Mouse (Mus musculus) liver, embryonic 12.5 days (tissue): Measurements from ENCODE around the gene Lgi4. TPM values are rescaled to one million over a fixed set of nuclear protein-coding genes. Genes with fewer than 3 reads are reported as not detected.

ENCODE experiments used
- ATAC-seq: fragments of 200-750 bp; cut with Nextera tagmentation; 2 replicates; pipeline ENCODE4 v1.8.0; 2017; ENCODE audit warnings: moderate number of reproducible peaks, mild to moderate bottlenecking, moderate library complexity
- H3K27ac ChIP-seq: fragments of 300-500 bp; sonication (generic); 2 replicates; pipeline ENCODE4 v1.5.1; 2016; ENCODE audit warnings: mild to moderate bottlenecking
- H3K27me3 ChIP-seq: fragments of 300-500 bp; sonication (generic); replicated peaks from 2 replicates; pipeline ENCODE4 v1.6.1; 2016; ENCODE audit warnings: mild to moderate bottlenecking, moderate library complexity
- H3K36me3 ChIP-seq: fragments of 300-500 bp; sonication (generic); 2 replicates; pipeline ENCODE4 v1.6.1; 2016; ENCODE audit warnings: mild to moderate bottlenecking, moderate library complexity
- H3K4me1 ChIP-seq: fragments of 300-500 bp; sonication (generic); 2 replicates; pipeline ENCODE4 v1.6.1; 2016
- H3K4me2 ChIP-seq: fragments of 300-500 bp; sonication (generic); 2 replicates; pipeline ENCODE4 v1.6.1; 2016; ENCODE audit warnings: mild to moderate bottlenecking, moderate library complexity
- H3K4me3 ChIP-seq: fragments of 300-500 bp; sonication (generic); 2 replicates; pipeline ENCODE4 v1.5.1; 2016; ENCODE audit warnings: mild to moderate bottlenecking, moderate library complexity
- H3K9ac ChIP-seq: fragments of 300-500 bp; sonication (generic); 2 replicates; pipeline ENCODE4 v1.6.1; 2016; ENCODE audit warnings: mild to moderate bottlenecking, moderate library complexity
- H3K9me3 ChIP-seq: fragments of 300-500 bp; sonication (generic); replicated peaks from 2 replicates; pipeline ENCODE4 v1.6.1; 2016; ENCODE audit warnings: mild to moderate bottlenecking, moderate library complexity
- WGBS: fragments of 180-500 bp; shearing (Covaris S2); methylation state at CpG from one replicate; pipeline ENCODE4 v1.1.7; 2016; ENCODE audit not compliant: insufficient replicate concordance; 5-methylcytosine and 5-hydroxymethylcytosine counted together
- polyA plus RNA-seq: library from polyadenylated mRNA; unstranded; fragments of >200 nt; fragmentation: Nextera tagmentation; extraction: Ambion mirVana; gene quantifications from 2 replicates; pipeline ENCODE4 v1.2.1, GENCODE M21; 2016

Lgi4 gene
- polyA plus RNA-seq, 1 experiment from 2014 or later = 0.06 TPM

DNA sequence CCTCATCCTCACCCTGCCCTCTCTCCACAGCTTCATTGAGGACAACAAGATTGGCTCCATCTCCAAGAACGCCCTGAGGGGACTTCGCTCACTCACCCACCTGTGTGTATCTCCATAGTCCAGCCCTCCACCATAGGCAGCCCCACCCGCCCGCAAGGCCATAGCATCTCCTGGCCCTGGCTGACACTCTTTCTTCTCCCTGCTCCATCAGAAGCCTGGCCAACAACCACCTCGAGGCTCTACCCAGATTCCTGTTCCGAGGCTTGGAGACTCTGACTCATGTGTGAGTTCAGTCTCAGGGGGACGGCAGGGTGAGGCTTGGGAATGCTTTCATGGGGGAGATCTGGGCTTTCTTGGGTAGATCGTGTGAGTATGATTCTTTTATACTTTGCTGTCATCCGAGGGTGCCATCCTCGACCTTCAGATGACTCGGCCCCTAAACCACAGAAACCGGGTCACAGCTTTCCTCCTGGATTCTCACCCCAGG lies 4.0 kb downstream of the Lgi4 start:
- 65% methylated on average over 12 of the region's 12 CpGs for WGBS
- H3K9me3 ChIP-seq = no peaks in the 10 kb centered on the region
- no peaks in the 10 kb centered on the region for H3K36me3 ChIP-seq
- H3K4me1 ChIP-seq = no peaks in the 10 kb centered on the region
- ATAC-seq = no peak
- no peak overlapping the region for H3K4me3 ChIP-seq
- no peak overlapping the region for H3K4me2 ChIP-seq
- H3K27me3 ChIP-seq = peaks cover 10% of the 10 kb centered on the region; the same call in 1 of the 2 replicates
- no peak overlapping the region for H3K9ac ChIP-seq
- H3K27ac ChIP-seq = no peak overlapping the region

DNA sequence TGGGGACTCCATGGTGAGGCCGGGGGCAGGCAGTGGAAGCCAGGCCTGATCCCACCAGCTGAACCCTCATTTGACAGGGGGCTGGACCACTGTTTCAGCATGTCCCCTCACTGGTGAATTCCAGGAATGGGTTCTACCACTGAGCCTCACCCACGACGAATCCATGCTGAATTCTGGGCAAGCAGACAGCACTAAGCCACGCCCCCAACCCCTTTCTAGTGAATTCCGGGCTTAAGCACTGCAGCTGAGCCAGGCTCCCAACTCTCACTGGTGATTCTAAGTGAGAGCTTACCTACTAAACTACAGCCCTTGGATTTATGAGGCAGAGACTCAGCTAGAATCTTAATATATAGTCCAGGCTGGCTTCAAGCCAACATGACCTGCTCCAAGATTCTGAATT lies 8.7 kb downstream of the Lgi4 start:
- Histone ChIP-seq H3K9ac (no peak overlapping the region), H3K4me2 (no peak overlapping the region), H3K27me3 (peaks cover 10% of the 10 kb centered on the region; the same call in 1 of the 2 replicates), H3K36me3 (no peaks in the 10 kb centered on the region), H3K9me3 (no peaks in the 10 kb centered on the region), H3K27ac (no peak overlapping the region), H3K4me3 (no peak overlapping the region), H3K4me1 (no peaks in the 10 kb centered on the region)
- no peak for ATAC-seq
- 45% methylated on average over 5 of the region's 5 CpGs for WGBS

DNA sequence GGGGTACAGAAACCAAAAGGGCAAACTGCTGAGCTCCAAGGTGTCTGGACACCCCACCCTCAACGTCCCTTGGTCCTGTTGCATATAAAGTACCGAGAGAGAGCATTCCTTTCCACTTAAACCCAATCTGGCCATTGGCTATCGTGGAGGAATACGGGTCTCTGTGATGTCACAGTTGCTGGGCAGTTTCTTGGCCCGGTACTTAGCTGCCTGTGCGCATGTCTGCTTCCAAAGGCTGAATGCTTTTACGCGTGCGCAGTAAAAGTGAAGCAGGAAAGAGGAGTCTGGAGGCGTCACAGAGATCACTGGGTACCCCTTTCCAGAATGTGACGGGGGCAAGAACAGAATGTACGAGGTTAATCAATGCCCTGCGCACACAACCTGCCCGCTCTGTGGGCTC lies 10.3 kb downstream of the Lgi4 start:
- Histone ChIP-seq H3K4me1 (no peaks in the 10 kb centered on the region), H3K4me3 (no peak overlapping the region), H3K36me3 (no peaks in the 10 kb centered on the region), H3K27me3 (peaks cover 10% of the 10 kb centered on the region; the same call in 1 of the 2 replicates), H3K4me2 (no peak overlapping the region), H3K9ac (no peak overlapping the region), H3K9me3 (no peaks in the 10 kb centered on the region), H3K27ac (no peak overlapping the region)
- ATAC-seq = no peak
- WGBS = 76% methylated on average over 14 of the region's 14 CpGs

DNA sequence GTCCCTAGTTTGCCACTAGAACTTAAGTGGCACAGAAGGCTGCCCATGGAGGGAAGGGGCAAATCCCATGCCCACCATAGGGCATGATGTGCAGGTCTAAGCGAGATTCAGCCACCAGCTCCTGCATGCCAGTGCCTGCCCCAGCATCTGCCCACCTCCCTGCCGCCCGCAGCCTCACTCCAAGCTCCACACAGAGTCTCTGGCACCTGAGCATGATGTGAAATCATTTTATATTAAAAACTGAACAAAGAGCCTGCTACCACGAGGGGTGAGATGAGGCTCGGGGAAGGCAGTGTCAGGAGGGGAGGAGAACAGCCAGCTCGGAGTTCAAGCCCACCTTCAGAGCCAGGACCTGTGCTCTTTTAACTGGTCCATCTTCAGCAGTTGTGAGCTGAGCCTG lies 11.2 kb downstream of the Lgi4 start:
- WGBS = 60% methylated on average over 6 of the region's 6 CpGs

DNA sequence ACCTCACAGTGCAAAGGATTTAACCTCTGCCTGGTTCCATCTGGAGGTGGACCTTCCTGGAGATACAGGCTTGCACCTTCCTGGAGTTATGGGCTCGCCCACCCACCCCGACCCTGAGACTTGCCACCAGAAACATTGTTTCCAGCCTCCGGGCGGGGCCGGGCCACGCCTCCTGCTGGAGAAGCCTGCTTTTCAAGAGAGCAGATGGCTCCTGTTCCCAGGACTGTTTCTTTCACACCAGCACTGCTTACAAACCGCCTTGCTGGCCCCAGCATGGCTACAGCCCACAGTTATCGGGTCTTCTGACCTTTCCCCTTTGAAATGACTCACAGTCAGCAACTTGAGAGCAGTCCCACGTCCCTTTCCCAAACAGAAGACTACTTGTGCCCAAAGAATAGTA lies 13.2 kb downstream of the Lgi4 start:
- no peak overlapping the region for H3K9ac ChIP-seq
- peaks cover 5% of the 10 kb centered on the region; the same call in 1 of the 2 replicates for H3K27me3 ChIP-seq
- H3K4me2 ChIP-seq = no peak overlapping the region
- H3K9me3 ChIP-seq = no peaks in the 10 kb centered on the region
- H3K36me3 ChIP-seq = no peaks in the 10 kb centered on the region
- no peak overlapping the region for H3K27ac ChIP-seq
- 45% methylated on average over 9 of the region's 9 CpGs for WGBS
- no peaks in the 10 kb centered on the region for H3K4me1 ChIP-seq
- H3K4me3 ChIP-seq = no peak overlapping the region
- ATAC-seq = no peak

More for the DNA sequence above, 11.2 kb downstream of the Lgi4 start:
- no peaks in the 10 kb centered on the region for H3K36me3 ChIP-seq
- H3K9ac ChIP-seq = no peak overlapping the region
- ATAC-seq = no peak
- H3K4me2 ChIP-seq = no peak overlapping the region
- no peaks in the 10 kb centered on the region for H3K9me3 ChIP-seq
- H3K4me1 ChIP-seq = no peaks in the 10 kb centered on the region
- peaks cover 10% of the 10 kb centered on the region; the same call in 1 of the 2 replicates for H3K27me3 ChIP-seq
- H3K4me3 ChIP-seq = no peak overlapping the region
- H3K27ac ChIP-seq = no peak overlapping the region

DNA sequence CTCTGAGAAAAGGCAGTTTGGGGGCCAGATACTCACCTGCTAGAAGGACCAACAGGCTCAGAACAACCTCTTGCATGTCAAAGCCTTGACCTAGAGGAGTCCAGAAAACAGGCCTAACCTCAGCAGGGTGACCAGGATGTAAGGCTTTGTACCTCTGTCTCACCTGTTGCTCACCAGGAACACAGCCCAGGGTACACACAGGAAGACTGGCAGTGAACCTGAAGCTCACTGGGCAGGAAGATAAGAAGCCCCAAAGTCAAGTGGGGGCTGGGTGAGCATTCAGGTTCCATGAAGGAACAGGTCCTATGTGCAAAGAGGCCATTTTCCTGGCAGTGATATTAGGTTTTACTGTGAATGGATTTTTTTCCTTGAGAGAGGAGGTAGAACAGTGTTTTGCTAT lies 14.4 kb downstream of the Lgi4 start:
- Histone ChIP-seq H3K27me3 (no peaks in the 10 kb centered on the region), H3K9me3 (no peaks in the 10 kb centered on the region), H3K9ac (no peak overlapping the region), H3K4me1 (no peaks in the 10 kb centered on the region), H3K27ac (no peak overlapping the region), H3K4me3 (no peak overlapping the region), H3K36me3 (no peaks in the 10 kb centered on the region), H3K4me2 (no peak overlapping the region)
- no peak for ATAC-seq

DNA sequence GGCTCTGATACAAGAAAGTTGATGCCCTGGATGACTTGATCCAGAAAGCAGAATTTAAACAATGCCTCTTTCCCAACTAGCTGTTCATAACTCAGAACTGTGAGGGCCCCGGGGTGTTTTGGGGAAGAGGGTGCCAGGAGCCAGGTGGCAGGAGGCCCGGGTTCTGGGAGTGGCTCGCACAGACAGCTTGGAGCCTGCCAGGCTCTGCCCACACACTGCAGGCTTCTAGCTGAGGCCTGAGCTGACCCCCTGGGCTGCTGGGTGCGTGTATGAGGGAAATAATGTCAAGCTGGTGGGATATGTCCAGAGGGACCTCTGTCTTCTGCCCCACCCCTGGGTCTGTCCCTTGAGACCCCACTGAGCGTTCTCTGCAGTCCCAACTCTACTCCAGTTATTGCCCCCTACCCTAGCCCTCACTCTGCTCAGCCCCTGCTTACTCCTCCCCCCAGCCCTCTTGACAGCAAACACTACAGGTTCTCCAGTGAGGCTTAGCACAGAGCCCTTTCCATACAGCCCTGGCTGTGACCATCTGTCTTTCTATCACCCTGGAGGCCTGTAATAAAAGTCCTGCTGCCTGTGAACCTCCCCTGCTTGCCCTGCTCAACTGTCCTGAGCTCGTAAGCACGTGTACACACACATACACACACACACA lies 15.0 kb downstream of the Lgi4 start:
- no peak overlapping the region for H3K4me2 ChIP-seq
- no peaks in the 10 kb centered on the region for H3K4me1 ChIP-seq
- ATAC-seq = no peak
- no peak overlapping the region for H3K27ac ChIP-seq
- H3K36me3 ChIP-seq = no peaks in the 10 kb centered on the region
- H3K9me3 ChIP-seq = no peaks in the 10 kb centered on the region
- WGBS = 49% methylated on average over 7 of the region's 7 CpGs
- no peak overlapping the region for H3K4me3 ChIP-seq
- no peaks in the 10 kb centered on the region for H3K27me3 ChIP-seq
- no peak overlapping the region for H3K9ac ChIP-seq

DNA sequence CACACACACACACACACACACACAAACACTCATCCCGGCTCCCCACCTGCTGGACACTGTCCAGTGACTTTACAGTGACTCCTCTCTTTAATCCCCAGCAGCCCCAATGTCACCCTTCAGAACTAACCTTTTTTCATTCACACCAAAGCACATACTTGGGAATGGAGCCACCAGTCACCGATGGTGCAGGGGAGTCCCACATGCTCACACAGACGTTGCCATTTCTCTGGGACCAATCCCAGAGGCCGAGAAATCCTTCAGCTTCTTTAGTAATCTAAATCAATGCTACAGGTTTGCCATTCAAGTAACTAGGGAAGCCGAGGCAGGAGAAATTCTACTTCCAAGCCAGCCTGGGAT lies 15.5 kb downstream of the Lgi4 start:
- Histone ChIP-seq H3K4me2 (no peak overlapping the region), H3K36me3 (no peaks in the 10 kb centered on the region), H3K27ac (no peak overlapping the region), H3K27me3 (no peaks in the 10 kb centered on the region), H3K4me3 (no peak overlapping the region), H3K9me3 (no peaks in the 10 kb centered on the region), H3K9ac (no peak overlapping the region), H3K4me1 (no peaks in the 10 kb centered on the region)
- WGBS = 62% methylated on average over 5 of the region's 5 CpGs
- no peak for ATAC-seq

DNA sequence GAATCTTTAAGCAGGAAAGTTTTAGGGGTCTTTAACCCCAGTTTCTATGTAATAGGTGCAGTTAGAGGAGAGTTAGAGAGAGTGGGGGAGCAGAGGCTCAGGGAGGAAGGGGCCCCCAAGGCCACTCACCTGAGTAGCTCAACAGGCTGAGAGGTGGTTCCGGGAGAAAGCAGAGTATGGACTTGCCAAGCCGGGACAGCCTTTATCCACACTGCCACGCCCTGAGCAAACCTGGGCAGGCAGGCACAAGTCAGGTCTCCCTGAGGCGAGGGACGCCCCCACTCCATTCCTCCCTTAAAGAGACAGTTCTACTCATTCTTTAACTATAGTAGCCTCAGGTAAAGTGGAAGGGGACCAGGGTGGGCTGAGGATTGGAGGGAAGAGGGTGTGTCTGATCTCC lies 17.4 kb downstream of the Lgi4 start, which contains the start of gene Fxyd3:
Gene Fxyd3 (minus strand): TSS at position 213 of the 400 bp plus-strand sequence.
- Histone ChIP-seq H3K4me1 (no peaks in the 10 kb centered on the region), H3K9me3 (no peaks in the 10 kb centered on the region), H3K9ac (no peak within 1 kb of the TSS), H3K4me3 (no peak within 1 kb of the TSS), H3K36me3 (no peaks in the 10 kb centered on the region), H3K27me3 (no peaks in the 10 kb centered on the region), H3K4me2 (no peak within 1 kb of the TSS), H3K27ac (no peak within 1 kb of the TSS)
- WGBS = 48% methylated on average over 5 of the region's 5 CpGs
- no peak for ATAC-seq

DNA sequence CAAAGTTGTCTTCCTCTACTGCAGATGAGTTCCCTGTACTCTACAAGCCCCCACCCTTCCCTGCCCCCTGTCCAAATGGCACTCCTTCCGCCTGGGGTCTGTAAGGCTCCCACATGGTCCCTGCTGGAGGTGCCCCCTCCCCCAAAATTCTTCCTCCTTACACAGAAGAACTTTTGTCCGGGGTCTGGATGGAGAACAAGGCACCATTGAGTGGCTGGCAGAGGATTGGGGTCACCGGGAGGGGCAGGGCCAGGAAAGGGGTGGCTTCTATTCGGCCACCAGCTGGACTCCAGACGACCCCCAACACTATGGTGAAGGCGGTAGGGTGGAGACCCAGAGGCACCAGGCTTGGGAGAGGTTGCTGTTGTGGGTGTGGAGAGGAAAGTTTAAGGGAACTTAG lies 18.3 kb downstream of the Lgi4 start:
- no peak for ATAC-seq
- no peaks in the 10 kb centered on the region for H3K27me3 ChIP-seq
- H3K27ac ChIP-seq = no peak overlapping the region
- H3K9ac ChIP-seq = no peak overlapping the region
- H3K4me3 ChIP-seq = no peak overlapping the region
- H3K4me1 ChIP-seq = no peaks in the 10 kb centered on the region
- H3K4me2 ChIP-seq = no peak overlapping the region
- no peaks in the 10 kb centered on the region for H3K36me3 ChIP-seq
- 39% methylated on average over 6 of the region's 6 CpGs for whole genome bisulfite sequencing
- H3K9me3 ChIP-seq = no peaks in the 10 kb centered on the region

DNA sequence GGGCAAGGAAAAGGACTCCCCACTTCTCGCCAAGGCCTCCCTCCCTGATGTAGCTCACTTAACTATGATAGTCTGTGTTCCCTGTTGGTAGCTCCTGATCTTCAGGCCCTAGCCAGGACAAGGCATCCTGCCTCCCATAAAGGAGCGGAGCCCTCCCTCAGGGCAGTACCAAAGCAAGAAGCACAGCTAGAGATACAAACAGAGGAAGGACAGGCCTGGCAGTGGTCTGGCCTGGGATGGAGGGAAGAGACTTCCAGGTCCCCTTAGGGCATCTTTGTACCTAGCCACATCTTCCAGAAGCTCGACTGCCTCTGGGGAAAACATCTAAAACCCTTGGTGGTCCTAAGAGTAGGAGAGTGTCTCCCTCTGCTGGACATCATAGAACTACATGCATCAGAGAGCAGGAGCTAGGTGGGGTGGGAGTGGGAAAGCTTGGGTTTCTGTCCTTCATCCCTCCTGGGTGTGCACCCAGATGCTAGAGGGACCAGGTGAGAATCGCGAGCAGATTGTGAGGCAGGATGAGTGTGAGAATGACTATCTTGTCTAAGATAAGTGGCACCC lies 18.8 kb downstream of the Lgi4 start:
- no peak overlapping the region for H3K4me2 ChIP-seq
- H3K9me3 ChIP-seq = no peaks in the 10 kb centered on the region
- H3K4me3 ChIP-seq = no peak overlapping the region
- no peak overlapping the region for H3K27ac ChIP-seq
- 35% methylated on average over 5 of the region's 5 CpGs for WGBS
- H3K4me1 ChIP-seq = no peaks in the 10 kb centered on the region
- H3K9ac ChIP-seq = no peak overlapping the region
- no peak; the same call in 1 of the 2 replicates for ATAC-seq
- no peaks in the 10 kb centered on the region for H3K27me3 ChIP-seq
- no peaks in the 10 kb centered on the region for H3K36me3 ChIP-seq

DNA sequence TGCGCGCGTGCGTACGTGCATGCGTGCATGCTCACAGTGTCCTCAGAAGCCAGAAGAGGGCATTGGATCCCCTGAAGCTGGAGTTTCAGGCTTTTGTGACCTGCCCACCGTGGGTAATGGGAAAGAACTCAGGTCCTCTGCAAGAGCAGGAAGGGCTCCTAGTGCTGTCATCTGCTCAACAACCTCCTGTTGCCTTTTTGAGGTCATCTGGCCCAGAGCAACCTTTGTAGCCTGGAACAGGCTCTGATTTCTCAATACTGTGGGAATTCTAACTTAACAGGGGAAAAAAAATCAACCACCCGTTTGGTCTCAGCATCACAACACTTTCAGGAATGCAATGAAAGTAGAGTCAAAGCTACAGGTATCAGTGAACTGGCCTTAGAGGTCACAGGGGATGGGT lies 20.5 kb downstream of the Lgi4 start:
- 80% methylated on average over 8 of the region's 8 CpGs for WGBS
- no peak for ATAC-seq

More for the DNA sequence above, 20.5 kb downstream of the Lgi4 start:
- no peak overlapping the region for H3K27ac ChIP-seq
- H3K4me1 ChIP-seq = 0 out of 2 replicates have a peak, but pooled peaks cover 7% of the 10 kb centered on the region
- no peaks in the 10 kb centered on the region for H3K27me3 ChIP-seq
- H3K4me2 ChIP-seq = no peak overlapping the region
- H3K4me3 ChIP-seq = no peak overlapping the region
- no peak overlapping the region for H3K9ac ChIP-seq
- H3K36me3 ChIP-seq = no peaks in the 10 kb centered on the region
- H3K9me3 ChIP-seq = no peaks in the 10 kb centered on the region
